Mouse (Mus musculus) R1 (cell line): ENCODE data around the gene Scgn.
A peak's percentile ranks its signal among the peaks of the same experiment; 100 is the strongest.

Source experiments
- DNase-seq: peaks from one replicate; pipeline ENCODE4 v3.0.0-alpha.2; 2018; ENCODE audit warnings: low read depth, low spot score

Scgn gene

GRCm38 (mm10) chr13:23938699-23939098 is 52.3 kb downstream of the Scgn start:
- no peak for DNase-seq

- peak; percentile 92 for DNase-seq
Observed at GRCm38 (mm10) chr13:23934211-23934520, 56.8 kb downstream of the Scgn start, which contains the start of gene Hist1h2aa. Gene Hist1h2aa (plus strand): TSS chr13:23934462.

- DNase-seq: peak; percentile 32
Observed at GRCm38 (mm10) chr13:23933421-23934210, 57.4 kb downstream of the Scgn start, which contains the start of gene Hist1h2ba. Gene Hist1h2ba (minus strand): TSS chr13:23934156.

- DNase-seq: peak; percentile 50
Observed at GRCm38 (mm10) chr13:23930904-23931303, 60.1 kb downstream of the Scgn start.

GRCm38 (mm10) chr13:23930461-23930860 is 60.6 kb downstream of the Scgn start:
- DNase-seq: no peak

- no peak for DNase-seq
Observed at GRCm38 (mm10) chr13:23928637-23929036, 62.4 kb downstream of the Scgn start.

GRCm38 (mm10) chr13:23925792-23926191 is 65.2 kb downstream of the Scgn start:
- DNase-seq: no peak

- no peak for DNase-seq
Observed at GRCm38 (mm10) chr13:23917674-23918073, 73.3 kb downstream of the Scgn start.

- no peak for DNase-seq
Observed at GRCm38 (mm10) chr13:23916132-23916531, 74.9 kb downstream of the Scgn start.

GRCm38 (mm10) chr13:23914376-23915167 is 76.4 kb downstream of the Scgn start, which contains the start of gene Slc17a4:
Gene Slc17a4 (minus strand): TSS chr13:23915009.
- DNase-seq: no peak

- DNase-seq: no peak
Observed at GRCm38 (mm10) chr13:23913791-23914306, 77.2 kb downstream of the Scgn start.

- DNase-seq: no peak
Observed at GRCm38 (mm10) chr13:23911335-23911734, 79.7 kb downstream of the Scgn start.

- no peak for DNase-seq
Observed at GRCm38 (mm10) chr13:23910121-23910520, 80.9 kb downstream of the Scgn start.

- DNase-seq: no peak
Observed at GRCm38 (mm10) chr13:23906906-23907305, 84.1 kb downstream of the Scgn start.
